Mouse (Mus musculus) neural tube, embryonic 14.5 days (tissue): Measurements from ENCODE around the gene Gm609. TPM values are rescaled to one million over a fixed set of nuclear protein-coding genes. Genes with fewer than 3 reads are reported as not detected.
"Not testable (repeated sequence)": the region's sequence is repeated elsewhere in the genome, so short reads cannot be mapped to it uniquely, and the experiment has no call there.

Experiments
- ATAC-seq: fragments of 200-750 bp; cut with Nextera tagmentation; 2 replicates; pipeline ENCODE4 v1.8.0; 2017; ENCODE audit warnings: low read depth, mild to moderate bottlenecking, moderate TSS enrichment, moderate library complexity
- H3K27ac ChIP-seq: fragments of 300-500 bp; sonication (generic); 2 replicates; pipeline ENCODE4 v1.5.1; 2014; ENCODE audit warnings: low read depth, mild to moderate bottlenecking, control low read depth, low read length, moderate library complexity, mixed read lengths
- H3K27me3 ChIP-seq: fragments of 300-500 bp; sonication (generic); 2 replicates; pipeline ENCODE4 v1.6.1; 2014; ENCODE audit warnings: low read length; ENCODE audit not compliant: control insufficient read depth, insufficient read depth
- H3K36me3 ChIP-seq: fragments of 300-500 bp; sonication (generic); 2 replicates; pipeline ENCODE4 v1.6.1; 2014; ENCODE audit warnings: low read length, mixed read lengths; ENCODE audit not compliant: control insufficient read depth, insufficient read depth
- H3K4me1 ChIP-seq: fragments of 300-500 bp; sonication (generic); 2 replicates; pipeline ENCODE4 v1.6.1; 2014; ENCODE audit warnings: low read length; ENCODE audit not compliant: control insufficient read depth, insufficient read depth
- H3K4me2 ChIP-seq: fragments of 300-500 bp; sonication (generic); 2 replicates; pipeline ENCODE4 v1.6.1; 2014; ENCODE audit warnings: mild to moderate bottlenecking, low read depth, low read length, control low read depth
- H3K4me3 ChIP-seq: fragments of 300-500 bp; sonication (generic); 2 replicates; pipeline ENCODE4 v1.5.1; 2014; ENCODE audit warnings: low read depth, low read length, control low read depth, mixed read lengths
- H3K9ac ChIP-seq: fragments of 300-500 bp; sonication (generic); replicated peaks from 2 replicates; pipeline ENCODE4 v1.6.1; 2014; ENCODE audit warnings: low read depth, mild to moderate bottlenecking, control low read depth, low read length, mixed read lengths
- H3K9me3 ChIP-seq: fragments of 300-500 bp; sonication (generic); 2 replicates; pipeline ENCODE4 v1.6.1; 2016; ENCODE audit warnings: low read length; ENCODE audit not compliant: control insufficient read depth
- WGBS: fragments of 180-500 bp; shearing (Covaris S2); extraction: QIAGEN DNeasy Blood & Tissue Kit; methylation state at CpG from one replicate; pipeline ENCODE4 v1.1.7; 2014; 5-methylcytosine and 5-hydroxymethylcytosine counted together
- polyA plus RNA-seq: library from polyadenylated mRNA; unstranded; fragments of >200 nt; fragmentation: Nextera tagmentation; extraction: Ambion mirVana; gene quantifications from 2 replicates; pipeline ENCODE4 v1.2.1, GENCODE M21; 2014

Gm609 gene
- polyA plus RNA-seq, 1 experiment from 2014 or later: not detected

- 88% methylated on average over 1 of the region's 1 CpGs for WGBS
- Histone ChIP-seq H3K4me2 (no peak overlapping the region), H3K4me3 (no peak overlapping the region), H3K4me1 (no peaks in the 10 kb centered on the region), H3K27ac (no peak overlapping the region), H3K27me3 (no peaks in the 10 kb centered on the region), H3K9ac (no peak overlapping the region), H3K36me3 (no peaks in the 10 kb centered on the region), H3K9me3 (no peaks in the 10 kb centered on the region)
- ATAC-seq: peak; percentile 11; the same call in 1 of the 2 replicates
Observed at GRCm38 (mm10) chr16:45437230-45437739, 55.5 kb downstream of the Gm609 start.

GRCm38 (mm10) chr16:45435591-45435990, 57.2 kb downstream of the Gm609 start:
- no peaks in the 10 kb centered on the region for H3K4me1 ChIP-seq
- H3K36me3 ChIP-seq: no peaks in the 10 kb centered on the region
- H3K4me3 ChIP-seq: no peak overlapping the region
- no peak overlapping the region for H3K9ac ChIP-seq
- H3K4me2 ChIP-seq: no peak overlapping the region
- H3K27ac ChIP-seq: no peak overlapping the region
- no peaks in the 10 kb centered on the region for H3K9me3 ChIP-seq
- ATAC-seq: no peak
- H3K27me3 ChIP-seq: no peaks in the 10 kb centered on the region

DNA sequence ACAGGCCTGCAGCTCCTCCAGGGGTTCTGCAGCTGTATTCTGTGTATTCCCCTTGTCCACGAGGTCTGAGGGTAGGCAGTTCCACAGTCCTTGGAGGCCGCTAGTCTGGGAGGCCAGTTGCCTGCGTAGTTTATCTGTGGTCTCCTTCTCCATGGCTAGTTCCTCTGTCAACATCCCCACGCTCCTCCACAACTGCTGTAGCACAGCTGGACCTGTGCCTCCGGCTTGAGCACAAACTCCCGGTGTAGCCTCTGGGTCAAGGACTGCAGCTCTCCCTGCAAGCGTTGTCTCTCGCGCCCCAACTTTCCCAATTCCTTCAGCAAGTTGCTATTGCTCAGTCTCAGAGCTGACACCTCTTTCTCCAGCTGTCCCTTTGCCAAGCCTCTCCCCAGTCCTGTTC, 65.1 kb downstream of the Gm609 start:
- H3K9me3 ChIP-seq: no peaks in the 10 kb centered on the region
- H3K27ac ChIP-seq: no peak overlapping the region
- no peak overlapping the region for H3K9ac ChIP-seq
- H3K4me2 ChIP-seq: no peak overlapping the region
- no peaks in the 10 kb centered on the region for H3K4me1 ChIP-seq
- no peaks in the 10 kb centered on the region for H3K36me3 ChIP-seq
- H3K4me3 ChIP-seq: no peak overlapping the region
- ATAC-seq: no peak
- H3K27me3 ChIP-seq: no peaks in the 10 kb centered on the region
- 90% methylated on average over 9 of the region's 9 CpGs for WGBS

GRCm38 (mm10) chr16:45413497-45413896, 79.3 kb downstream of the Gm609 start:
- H3K4me2 ChIP-seq: no peak overlapping the region
- no peak for ATAC-seq

GRCm38 (mm10) chr16:45409064-45409446, 83.7 kb downstream of the Gm609 start:
- H3K4me1 ChIP-seq, H3K9me3 ChIP-seq, H3K27me3 ChIP-seq, H3K36me3 ChIP-seq: not testable (repeated sequence)
- Histone ChIP-seq H3K4me2 (peak overlapping the region; percentile 53), H3K9ac (peak overlapping the region; percentile 96), H3K4me3 (peak overlapping the region; percentile 76), H3K27ac (peak overlapping the region; percentile 97)
- WGBS: 32% methylated on average over 7 of the region's 7 CpGs
- ATAC-seq: peak; percentile 36

More at GRCm38 (mm10) chr16:45413497-45413896, 79.3 kb downstream of the Gm609 start:
- no peaks in the 10 kb centered on the region for H3K4me1 ChIP-seq
- H3K9ac ChIP-seq: no peak overlapping the region
- H3K9me3 ChIP-seq: no peaks in the 10 kb centered on the region
- H3K36me3 ChIP-seq: no peaks in the 10 kb centered on the region
- no peaks in the 10 kb centered on the region for H3K27me3 ChIP-seq
- no peak overlapping the region for H3K27ac ChIP-seq
- no peak overlapping the region for H3K4me3 ChIP-seq

- H3K27ac ChIP-seq: peak within 1 kb of the TSS; percentile 97
- peak within 1 kb of the TSS; percentile 76 for H3K4me3 ChIP-seq
- peak; percentile 98 for ATAC-seq
- under 1% methylated on average over 27 of the region's 28 CpGs for WGBS
- H3K9ac ChIP-seq: peak within 1 kb of the TSS; percentile 96
- H3K4me2 ChIP-seq: peak within 1 kb of the TSS; percentile 53
- no peaks in the 10 kb centered on the region for H3K27me3 ChIP-seq
- no peaks in the 10 kb centered on the region; the same call in 1 of the 2 replicates for H3K4me1 ChIP-seq
- H3K9me3 ChIP-seq: no peaks in the 10 kb centered on the region
- H3K36me3 ChIP-seq: no peaks in the 10 kb centered on the region
Observed at GRCm38 (mm10) chr16:45408425-45409063, 84.2 kb downstream of the Gm609 start, which contains the start of gene Cd200. Gene Cd200, minus strand, starts transcription at chr16:45409053.

DNA sequence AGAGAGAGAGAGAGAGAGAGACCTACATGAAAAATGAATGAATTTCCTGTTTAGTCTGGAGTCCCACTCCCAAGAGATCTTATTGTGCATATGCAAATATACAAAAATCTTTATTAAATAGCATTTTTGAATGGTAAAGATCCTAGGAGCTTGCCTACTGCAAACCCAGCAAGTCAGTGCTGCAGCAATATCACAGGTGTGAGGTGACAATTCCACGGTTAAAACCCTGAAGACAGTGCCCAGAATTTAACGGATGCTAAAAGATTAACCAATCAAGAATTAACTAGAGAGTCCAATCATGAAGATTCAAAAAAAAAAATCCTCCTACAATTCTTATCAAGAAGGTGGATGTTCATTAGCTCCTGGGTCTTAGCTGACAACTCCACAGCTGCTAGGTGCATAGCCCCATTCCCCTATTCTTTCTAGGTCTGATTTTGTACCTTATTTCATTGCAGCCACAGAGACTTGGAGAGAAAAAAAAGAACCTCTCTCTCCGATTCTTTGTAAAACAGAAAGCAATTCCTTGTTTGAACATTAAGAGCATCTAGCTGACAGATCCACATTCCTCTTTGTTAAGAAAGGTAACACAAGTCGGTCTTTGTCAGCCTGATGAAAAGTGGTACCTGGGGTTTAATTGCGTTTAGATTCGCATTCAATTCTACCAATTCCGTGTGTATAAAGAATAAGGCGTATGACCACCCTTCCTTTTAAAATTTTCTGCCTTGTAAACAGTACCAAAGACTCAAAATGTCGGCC, 84.9 kb downstream of the Gm609 start:
- WGBS: 25% methylated on average over 9 of the region's 9 CpGs
- peak overlapping the region; percentile 76 for H3K4me3 ChIP-seq
- H3K9ac ChIP-seq: peak overlapping the region; percentile 96
- peak overlapping the region; percentile 53 for H3K4me2 ChIP-seq
- ATAC-seq: no peak
- H3K9me3 ChIP-seq: no peaks in the 10 kb centered on the region
- no peaks in the 10 kb centered on the region for H3K36me3 ChIP-seq
- no peaks in the 10 kb centered on the region; the same call in 1 of the 2 replicates for H3K4me1 ChIP-seq
- peak overlapping the region; percentile 97 for H3K27ac ChIP-seq
- no peaks in the 10 kb centered on the region for H3K27me3 ChIP-seq

- ATAC-seq: no peak
- WGBS: 76% methylated on average over 5 of the region's 5 CpGs
- H3K4me1 ChIP-seq: no peaks in the 10 kb centered on the region; the same call in 1 of the 2 replicates
Observed at GRCm38 (mm10) chr16:45407091-45407490, 85.7 kb downstream of the Gm609 start.

DNA sequence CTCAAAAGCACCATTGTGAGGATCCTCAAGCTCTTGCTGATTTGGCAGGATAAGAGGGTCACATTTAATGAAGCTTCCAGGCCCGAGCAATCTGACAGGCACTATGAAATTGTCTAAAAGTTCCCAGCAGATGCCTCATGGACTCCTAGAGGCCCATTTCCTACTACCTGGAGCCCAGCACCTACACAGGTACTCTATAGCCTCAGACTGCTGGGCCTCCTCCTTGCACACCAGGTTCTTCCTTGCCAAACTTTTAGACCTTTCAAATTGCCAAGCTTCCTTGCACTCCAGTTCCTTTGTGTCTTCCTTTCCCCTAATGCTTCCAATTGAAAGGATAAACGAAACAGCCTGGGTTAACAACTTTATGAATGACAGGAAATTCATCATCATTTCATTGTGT, 89.8 kb downstream of the Gm609 start:
- no peak overlapping the region for H3K9ac ChIP-seq
- H3K27me3 ChIP-seq: no peaks in the 10 kb centered on the region
- ATAC-seq: no peak
- H3K4me3 ChIP-seq: no peak overlapping the region
- 72% methylated on average over 2 of the region's 2 CpGs for WGBS
- no peaks in the 10 kb centered on the region; the same call in 1 of the 2 replicates for H3K4me1 ChIP-seq
- H3K9me3 ChIP-seq: no peaks in the 10 kb centered on the region
- no peak overlapping the region for H3K4me2 ChIP-seq
- H3K36me3 ChIP-seq: no peaks in the 10 kb centered on the region
- no peak overlapping the region for H3K27ac ChIP-seq

More at GRCm38 (mm10) chr16:45407091-45407490, 85.7 kb downstream of the Gm609 start:
- peak overlapping the region; percentile 97 for H3K27ac ChIP-seq
- no peaks in the 10 kb centered on the region for H3K27me3 ChIP-seq
- peak overlapping the region; percentile 53 for H3K4me2 ChIP-seq
- H3K9me3 ChIP-seq: no peaks in the 10 kb centered on the region
- H3K4me3 ChIP-seq: peak overlapping the region; percentile 76
- peak overlapping the region; percentile 96 for H3K9ac ChIP-seq
- H3K36me3 ChIP-seq: no peaks in the 10 kb centered on the region
